Mouse (Mus musculus): ENCODE data around the gene Gm49394. TPM values are rescaled to one million over a fixed set of nuclear protein-coding genes. Genes with fewer than 3 reads are reported as not detected.

Gm49394 gene
- total and polyA plus RNA-seq, 3 experiments, result not detected

DNA sequence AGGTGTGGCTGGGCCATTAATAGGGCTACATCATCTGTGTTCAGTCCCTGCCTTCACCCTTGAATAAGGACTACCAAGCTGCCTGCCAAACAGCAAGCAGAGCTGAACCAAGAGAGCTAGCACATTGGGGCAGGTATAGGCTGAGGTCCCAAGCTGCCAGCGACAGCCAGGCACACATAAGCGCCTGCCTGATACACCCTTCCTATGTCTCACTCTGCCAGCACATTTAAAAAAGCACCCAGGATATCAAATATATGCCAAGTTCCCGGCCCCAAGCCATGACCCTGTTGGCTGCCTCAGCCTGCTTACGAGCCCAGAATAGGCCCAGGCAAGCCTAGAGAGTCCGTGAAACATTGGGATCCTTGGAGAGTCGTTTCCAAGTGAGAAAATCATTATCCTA is 39.9 kb downstream of the Gm49394 start:
- H3K27ac ChIP-seq (ENCODE audit: insufficient read depth, low read depth), result no peak overlapping the region
- TF ChIP-seq EP300 (IDR thresholded peaks at IDR 0.05; ENCODE audit: low read length) (no peak), ELF1 (IDR thresholded peaks at IDR 0.05; ENCODE audit: low read depth, low read length) (no peak), JUN (IDR thresholded peaks at IDR 0.05; ENCODE audit: insufficient read depth, low read depth, low read length) (no peak), USF2 (conservative IDR thresholded peaks at IDR 0.05; ENCODE audit: low read depth, low read length) (no peak)
- H3K4me3 ChIP-seq (replicated peaks in 1 of 3; ENCODE audit: low read depth in 2 of 3, low read length in 2 of 3, poor library complexity in 1 of 3), result no peak overlapping the region
- H3K79me2 ChIP-seq (replicated peaks; ENCODE audit: control insufficient read depth, extremely low read depth, insufficient read depth, poor library complexity, severe bottlenecking), result no peaks in the 10 kb centered on the region
- no peak for DNase-seq (ENCODE audit: extremely low read depth)
- H3K36me3 ChIP-seq (replicated peaks in 1 of 2; ENCODE audit: control insufficient read depth in 1 of 2, insufficient read depth in 1 of 2, low read length in 1 of 2), result no peaks in the 10 kb centered on the region
- in situ Hi-C loops (cut with MboI; ENCODE audit: low pct_ligation_motif_present, low pct_unique_long_range_greater_than_20kb, low sequenced_read_pairs) (no loop called here), dilution Hi-C loops (cut with MboI; ENCODE audit: extremely low pct_ligation_motif_present, extremely low pct_unique_long_range_greater_than_20kb, low sequenced_read_pairs) (no loop called here)
- no peak overlapping the region for H3K9ac ChIP-seq (ENCODE audit: insufficient read depth, low read depth)
- no peaks in the 10 kb centered on the region for H3K4me1 ChIP-seq (ENCODE audit: control insufficient read depth in 1 of 2, insufficient read depth in 2 of 2)
- no peaks in the 10 kb centered on the region for H3K9me3 ChIP-seq (replicated peaks; ENCODE audit: low read length)
- H3K4me2 ChIP-seq (ENCODE audit: insufficient read depth, low read depth, poor library complexity, severe bottlenecking), result no peak overlapping the region
- H3K27me3 ChIP-seq (replicated peaks), result peaks cover 97% of the 10 kb centered on the region

DNA sequence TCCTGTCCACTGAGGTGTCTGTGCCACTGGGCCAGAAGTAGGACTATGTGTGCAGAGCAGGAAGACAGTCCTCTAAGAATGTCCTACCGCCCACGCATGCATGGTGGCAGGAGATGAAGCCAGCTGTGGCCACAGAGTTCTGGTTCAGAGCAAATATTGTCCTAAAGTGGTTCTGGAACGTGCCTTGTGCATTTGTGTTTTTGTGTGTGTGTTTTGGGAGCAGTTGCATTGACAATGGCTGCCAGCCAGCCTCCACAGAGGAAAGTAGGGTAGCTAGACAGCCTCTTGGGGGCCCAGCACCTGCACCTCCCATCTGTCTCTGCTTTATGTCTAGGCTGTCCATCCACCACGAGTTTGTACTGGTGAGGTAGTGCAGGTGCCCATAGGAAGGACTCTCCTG is 47.6 kb downstream of the Gm49394 start:
- DNase-seq (ENCODE audit: extremely low read depth), result no peak
- no peaks in the 10 kb centered on the region for H3K4me1 ChIP-seq (ENCODE audit: control insufficient read depth in 1 of 2, insufficient read depth in 2 of 2)
- no peak overlapping the region for H3K4me2 ChIP-seq (ENCODE audit: insufficient read depth, low read depth, poor library complexity, severe bottlenecking)
- H3K36me3 ChIP-seq (replicated peaks in 1 of 2; ENCODE audit: control insufficient read depth in 1 of 2, insufficient read depth in 1 of 2, low read length in 1 of 2), result no peaks in the 10 kb centered on the region
- TF ChIP-seq ZC3H11A (IDR thresholded peaks at IDR 0.05; ENCODE audit: low read depth, low read length) (no peak), BHLHE40 (IDR thresholded peaks at IDR 0.05; ENCODE audit: low read depth, low read length) (no peak), ETS1 (conservative IDR thresholded peaks at IDR 0.05; ENCODE audit: low read depth, low read length) (no peak), USF1 (IDR thresholded peaks at IDR 0.05; ENCODE audit: low read depth, low read length) (no peak), MAZ (IDR thresholded peaks at IDR 0.05; ENCODE audit: low read depth, low read length) (no peak), RCOR1 (conservative IDR thresholded peaks at IDR 0.05; ENCODE audit: low read depth, low read length) (no peak), E2F4 (IDR thresholded peaks at IDR 0.05; ENCODE audit: insufficient replicate concordance, low read depth, low read length) (no peak)
- no peaks in the 10 kb centered on the region for H3K9me3 ChIP-seq (replicated peaks; ENCODE audit: low read length)
- in situ Hi-C loops (cut with MboI; ENCODE audit: low pct_ligation_motif_present, low pct_unique_long_range_greater_than_20kb, low sequenced_read_pairs), result no loop called here
- no peaks in the 10 kb centered on the region for H3K79me2 ChIP-seq (replicated peaks; ENCODE audit: control insufficient read depth, extremely low read depth, insufficient read depth, poor library complexity, severe bottlenecking)
- H3K27ac ChIP-seq (ENCODE audit: insufficient read depth, low read depth), result no peak overlapping the region
- H3K27me3 ChIP-seq (replicated peaks), result peaks cover 97% of the 10 kb centered on the region
- no peak overlapping the region for H3K9ac ChIP-seq (ENCODE audit: insufficient read depth, low read depth)
- dilution Hi-C loops (cut with MboI; ENCODE audit: extremely low pct_ligation_motif_present, extremely low pct_unique_long_range_greater_than_20kb, low sequenced_read_pairs), result no loop called here
- H3K4me3 ChIP-seq (replicated peaks in 1 of 3; ENCODE audit: low read depth in 2 of 3, low read length in 2 of 3, poor library complexity in 1 of 3), result no peak overlapping the region

DNA sequence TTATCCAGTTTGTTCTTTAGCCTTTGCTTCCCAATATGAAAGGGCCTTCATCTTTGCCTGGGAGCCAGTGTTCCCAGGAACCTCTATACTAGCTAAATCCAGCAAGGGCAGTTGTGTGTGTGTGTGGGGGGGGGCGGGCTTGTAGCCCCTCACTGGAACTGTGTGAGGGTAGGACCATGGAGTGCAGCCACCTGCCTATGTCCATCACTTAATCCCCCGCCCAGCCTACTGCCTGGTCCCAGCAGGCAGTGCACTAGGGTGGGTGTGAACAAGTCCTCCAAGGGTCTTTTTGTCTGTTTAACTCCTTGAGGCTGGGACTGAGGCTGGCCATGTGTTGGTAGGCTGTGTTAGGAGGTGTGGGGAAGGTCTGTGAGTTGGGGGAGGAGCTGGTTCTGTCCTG is 56.7 kb downstream of the Gm49394 start:
- TF ChIP-seq TCF12 (IDR thresholded peaks at IDR 0.05; ENCODE audit: low read depth, low read length), result no peak
- no peak for TF ChIP-seq HCFC1 (IDR thresholded peaks at IDR 0.05; ENCODE audit: low read depth, low read length)
- TF ChIP-seq NELFE (IDR thresholded peaks at IDR 0.05; ENCODE audit: low read depth, low read length), result no peak
- no peak for TF ChIP-seq JUND (conservative IDR thresholded peaks at IDR 0.05; ENCODE audit: low read depth, low read length)
- TF ChIP-seq ETS1 (conservative IDR thresholded peaks at IDR 0.05; ENCODE audit: low read depth, low read length), result no peak
- TF ChIP-seq MYC (IDR thresholded peaks at IDR 0.05; ENCODE audit: low read depth, low read length), result no peak
- no peak for TF ChIP-seq RCOR1 (conservative IDR thresholded peaks at IDR 0.05; ENCODE audit: low read depth, low read length)
- TF ChIP-seq UBTF (IDR thresholded peaks at IDR 0.05; ENCODE audit: low read depth, low read length), result no peak
- no peak for TF ChIP-seq RAD21 (IDR thresholded peaks at IDR 0.05; ENCODE audit: low read depth, low read length)
- TF ChIP-seq ELF1 (IDR thresholded peaks at IDR 0.05; ENCODE audit: low read depth, low read length), result no peak
- no peak for TF ChIP-seq CHD1 (IDR thresholded peaks at IDR 0.05; ENCODE audit: low read depth, low read length)
- TF ChIP-seq MEF2A (IDR thresholded peaks at IDR 0.05; ENCODE audit: borderline replicate concordance, low read depth, low read length), result no peak

More for the DNA sequence above, 56.7 kb downstream of the Gm49394 start:
- Histone ChIP-seq H3K79me2 (replicated peaks; ENCODE audit: control insufficient read depth, extremely low read depth, insufficient read depth, poor library complexity, severe bottlenecking) (no peaks in the 10 kb centered on the region), H3K4me3 (replicated peaks in 1 of 3; ENCODE audit: low read depth in 2 of 3, low read length in 2 of 3, poor library complexity in 1 of 3) (no peak overlapping the region), H3K4me1 (ENCODE audit: control insufficient read depth in 1 of 2, insufficient read depth in 2 of 2) (no peaks in the 10 kb centered on the region), H3K4me2 (ENCODE audit: insufficient read depth, low read depth, poor library complexity, severe bottlenecking) (no peak overlapping the region), H3K36me3 (replicated peaks in 1 of 2; ENCODE audit: control insufficient read depth in 1 of 2, insufficient read depth in 1 of 2, low read length in 1 of 2) (no peaks in the 10 kb centered on the region), H3K27me3 (replicated peaks) (peaks cover 93% of the 10 kb centered on the region), H3K27ac (ENCODE audit: insufficient read depth, low read depth) (no peak overlapping the region), H3K9ac (ENCODE audit: insufficient read depth, low read depth) (no peak overlapping the region), H3K9me3 (replicated peaks; ENCODE audit: low read length) (peaks cover 5% of the 10 kb centered on the region)
- dilution Hi-C loops (cut with MboI; ENCODE audit: extremely low pct_ligation_motif_present, extremely low pct_unique_long_range_greater_than_20kb, low sequenced_read_pairs) (no loop called here), in situ Hi-C loops (cut with MboI; ENCODE audit: low pct_ligation_motif_present, low pct_unique_long_range_greater_than_20kb, low sequenced_read_pairs) (no loop called here)
- no peak for DNase-seq (ENCODE audit: extremely low read depth)

Data from CH12.LX (cell line).